Mouse (Mus musculus): ENCODE measurements around the gene Nav3. TPM values are rescaled to one million over a fixed set of nuclear protein-coding genes. Genes with fewer than 3 reads are reported as not detected.

The Nav3 gene
- polyA plus RNA-seq, 1 experiment from 2014 or later = 10.5 TPM

DNA sequence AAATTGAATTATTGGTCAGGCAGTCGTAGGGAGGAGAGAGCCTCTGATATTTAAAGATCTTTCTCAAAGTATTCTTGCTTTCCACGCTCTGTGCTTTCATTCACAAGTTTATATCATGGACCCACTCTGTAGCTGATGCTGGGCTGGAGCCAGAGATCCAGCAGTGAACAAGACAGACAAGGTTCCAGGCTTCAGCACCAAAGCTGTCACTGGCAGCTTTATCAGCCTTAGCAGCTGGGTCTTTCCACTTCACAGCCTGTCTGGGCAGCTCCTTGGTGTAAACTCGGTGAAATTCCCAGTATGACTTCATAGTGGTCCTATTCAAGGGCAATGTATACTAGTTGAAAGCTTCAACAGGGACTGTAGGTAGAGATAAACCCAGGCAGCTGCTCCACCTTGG lies 172.1 kb downstream of the Nav3 start:
- 83% methylated on average over 3 of the region's 3 CpGs for WGBS
- ATAC-seq (ENCODE audit: insufficient read depth, low FRiP score, low TSS enrichment) = no peak
- H3K9ac ChIP-seq (ENCODE audit: low read length) = no peak overlapping the region

DNA sequence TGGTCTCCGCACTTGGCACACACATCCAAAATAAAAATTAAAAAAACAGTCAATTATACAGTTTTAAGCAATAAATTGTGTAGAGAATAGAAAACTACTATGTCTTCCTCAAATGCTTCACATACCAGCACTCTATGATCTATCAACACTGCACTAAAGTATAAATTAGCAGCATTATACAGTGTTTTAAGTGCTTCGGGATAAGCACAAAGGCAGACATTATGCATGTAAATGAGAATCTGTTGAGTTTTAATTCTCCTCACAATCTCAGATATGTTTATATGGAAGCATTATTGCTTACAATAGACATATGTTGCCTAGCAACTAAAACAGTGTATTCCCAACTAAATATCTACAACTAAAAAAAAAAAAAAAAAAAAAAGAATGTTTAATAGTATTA lies 183.2 kb downstream of the Nav3 start:
- Histone ChIP-seq H3K36me3 (ENCODE audit: control insufficient read depth, insufficient read depth, low read length) (no peaks in the 10 kb centered on the region), H3K9ac (ENCODE audit: low read length) (no peak overlapping the region), H3K27me3 (ENCODE audit: control insufficient read depth, insufficient read depth, low read length) (no peaks in the 10 kb centered on the region), H3K4me3 (ENCODE audit: low read depth, low read length) (no peak overlapping the region), H3K4me1 (ENCODE audit: control insufficient read depth, insufficient read depth, low read length) (no peaks in the 10 kb centered on the region), H3K27ac (ENCODE audit: low read depth, low read length) (no peak overlapping the region), H3K9me3 (ENCODE audit: control insufficient read depth, low read length) (no peaks in the 10 kb centered on the region), H3K4me2 (ENCODE audit: low read depth) (no peak overlapping the region)
- DNase-seq (ENCODE audit: low spot score) (no peak), ATAC-seq (ENCODE audit: insufficient read depth, low FRiP score, low TSS enrichment) (no peak)
- 96% methylated on average over 2 of the region's 2 CpGs for WGBS

More for the DNA sequence above, 172.1 kb downstream of the Nav3 start:
- Histone ChIP-seq H3K27me3 (ENCODE audit: control insufficient read depth, insufficient read depth, low read length) (no peaks in the 10 kb centered on the region), H3K4me1 (ENCODE audit: control insufficient read depth, insufficient read depth, low read length) (no peaks in the 10 kb centered on the region), H3K4me2 (ENCODE audit: low read depth) (no peak overlapping the region), H3K27ac (ENCODE audit: low read depth, low read length) (no peak overlapping the region), H3K4me3 (ENCODE audit: low read depth, low read length) (no peak overlapping the region), H3K9me3 (ENCODE audit: control insufficient read depth, low read length) (no peaks in the 10 kb centered on the region), H3K36me3 (ENCODE audit: control insufficient read depth, insufficient read depth, low read length) (no peaks in the 10 kb centered on the region)
- DNase-seq (ENCODE audit: low spot score) = no peak

DNA sequence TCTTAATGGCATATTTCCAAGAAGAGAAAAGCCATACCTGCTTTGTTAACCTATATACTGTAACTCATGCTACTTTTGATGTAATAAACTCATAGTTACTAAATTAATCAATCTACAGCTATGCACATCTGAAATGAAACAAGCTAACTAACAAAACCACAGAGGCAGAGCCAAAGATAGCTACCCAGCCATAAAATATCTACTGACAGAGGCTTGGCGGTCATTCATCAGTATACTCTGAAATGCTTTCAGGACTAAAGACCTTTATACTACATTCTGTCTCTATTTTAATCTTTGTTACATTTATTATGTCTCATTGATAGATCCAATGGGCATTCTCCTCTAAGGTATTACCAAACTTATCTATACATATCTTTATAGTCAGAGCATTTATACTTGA lies 185.4 kb downstream of the Nav3 start:
- no peaks in the 10 kb centered on the region for H3K36me3 ChIP-seq (ENCODE audit: control insufficient read depth, insufficient read depth, low read length)
- no peaks in the 10 kb centered on the region for H3K27me3 ChIP-seq (ENCODE audit: control insufficient read depth, insufficient read depth, low read length)
- H3K9me3 ChIP-seq (ENCODE audit: control insufficient read depth, low read length) = no peaks in the 10 kb centered on the region
- no peaks in the 10 kb centered on the region for H3K4me1 ChIP-seq (ENCODE audit: control insufficient read depth, insufficient read depth, low read length)
- no peak overlapping the region for H3K4me3 ChIP-seq (ENCODE audit: low read depth, low read length)
- ATAC-seq (ENCODE audit: insufficient read depth, low FRiP score, low TSS enrichment) (no peak), DNase-seq (ENCODE audit: low spot score) (no peak)
- no peak overlapping the region for H3K4me2 ChIP-seq (ENCODE audit: low read depth)
- no peak overlapping the region for H3K9ac ChIP-seq (ENCODE audit: low read length)
- 88% methylated on average over 1 of the region's 1 CpGs for WGBS
- H3K27ac ChIP-seq (ENCODE audit: low read depth, low read length) = no peak overlapping the region

DNA sequence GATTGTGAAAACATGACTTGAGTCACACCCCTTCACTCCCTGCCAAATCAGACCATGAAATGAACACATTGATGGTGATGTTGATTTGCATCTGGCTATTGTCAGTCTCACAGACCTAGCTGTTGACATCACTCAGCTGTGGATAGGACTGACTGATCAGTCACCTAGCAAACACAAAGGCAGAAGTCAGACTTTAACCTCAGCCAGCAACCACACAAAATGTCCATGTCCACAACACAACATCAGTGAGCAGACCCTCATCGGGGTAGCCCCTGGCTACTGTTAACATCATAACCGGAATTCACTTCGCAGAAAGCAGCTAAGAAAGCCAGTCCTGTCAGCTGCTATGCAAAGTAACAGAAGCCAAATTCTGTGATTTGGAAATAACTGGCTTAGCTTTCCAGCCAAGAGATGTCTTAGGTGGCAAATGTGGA lies 213.9 kb downstream of the Nav3 start:
- no peak overlapping the region for H3K27ac ChIP-seq (ENCODE audit: low read depth, low read length)
- H3K4me1 ChIP-seq (ENCODE audit: control insufficient read depth, insufficient read depth, low read length) = no peaks in the 10 kb centered on the region
- H3K27me3 ChIP-seq (ENCODE audit: control insufficient read depth, insufficient read depth, low read length) = no peaks in the 10 kb centered on the region
- DNase-seq (ENCODE audit: low spot score) (peak; percentile 28), ATAC-seq (ENCODE audit: insufficient read depth, low FRiP score, low TSS enrichment) (peak; percentile 68)
- H3K9me3 ChIP-seq (ENCODE audit: control insufficient read depth, low read length) = no peaks in the 10 kb centered on the region
- 56% methylated on average over 3 of the region's 3 CpGs for WGBS
- H3K4me2 ChIP-seq (ENCODE audit: low read depth) = no peak overlapping the region
- no peaks in the 10 kb centered on the region for H3K36me3 ChIP-seq (ENCODE audit: control insufficient read depth, insufficient read depth, low read length)
- H3K9ac ChIP-seq (ENCODE audit: low read length) = no peak overlapping the region
- H3K4me3 ChIP-seq (ENCODE audit: low read depth, low read length) = no peak overlapping the region

DNA sequence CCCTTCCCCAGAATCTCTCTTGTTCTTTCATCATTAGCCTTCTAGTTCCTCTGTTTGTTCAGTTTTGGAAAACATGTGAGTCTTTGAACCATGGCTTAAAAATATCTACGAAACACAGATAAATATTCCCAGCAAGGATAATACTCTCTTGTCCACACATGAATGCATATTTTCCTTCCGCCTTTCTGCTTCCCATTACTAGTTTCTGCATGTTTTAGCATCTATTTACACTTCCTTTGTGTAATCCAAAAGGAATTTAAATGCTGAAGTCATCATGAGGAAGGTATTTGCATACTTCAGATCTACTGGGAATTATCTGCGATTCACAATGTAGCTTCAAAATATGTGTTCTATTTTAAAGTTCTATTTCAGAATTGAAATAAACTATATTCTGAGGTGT lies 215.3 kb downstream of the Nav3 start:
- no peak overlapping the region for H3K27ac ChIP-seq (ENCODE audit: low read depth, low read length)
- no peaks in the 10 kb centered on the region for H3K36me3 ChIP-seq (ENCODE audit: control insufficient read depth, insufficient read depth, low read length)
- H3K4me1 ChIP-seq (ENCODE audit: control insufficient read depth, insufficient read depth, low read length) = no peaks in the 10 kb centered on the region
- no peak for ATAC-seq (ENCODE audit: insufficient read depth, low FRiP score, low TSS enrichment)
- no peak overlapping the region for H3K4me3 ChIP-seq (ENCODE audit: low read depth, low read length)
- WGBS = 72% methylated on average over 3 of the region's 3 CpGs
- no peak for DNase-seq (ENCODE audit: low spot score)
- no peaks in the 10 kb centered on the region for H3K27me3 ChIP-seq (ENCODE audit: control insufficient read depth, insufficient read depth, low read length)
- H3K9ac ChIP-seq (ENCODE audit: low read length) = no peak overlapping the region
- no peaks in the 10 kb centered on the region for H3K9me3 ChIP-seq (ENCODE audit: control insufficient read depth, low read length)
- H3K4me2 ChIP-seq (ENCODE audit: low read depth) = no peak overlapping the region

DNA sequence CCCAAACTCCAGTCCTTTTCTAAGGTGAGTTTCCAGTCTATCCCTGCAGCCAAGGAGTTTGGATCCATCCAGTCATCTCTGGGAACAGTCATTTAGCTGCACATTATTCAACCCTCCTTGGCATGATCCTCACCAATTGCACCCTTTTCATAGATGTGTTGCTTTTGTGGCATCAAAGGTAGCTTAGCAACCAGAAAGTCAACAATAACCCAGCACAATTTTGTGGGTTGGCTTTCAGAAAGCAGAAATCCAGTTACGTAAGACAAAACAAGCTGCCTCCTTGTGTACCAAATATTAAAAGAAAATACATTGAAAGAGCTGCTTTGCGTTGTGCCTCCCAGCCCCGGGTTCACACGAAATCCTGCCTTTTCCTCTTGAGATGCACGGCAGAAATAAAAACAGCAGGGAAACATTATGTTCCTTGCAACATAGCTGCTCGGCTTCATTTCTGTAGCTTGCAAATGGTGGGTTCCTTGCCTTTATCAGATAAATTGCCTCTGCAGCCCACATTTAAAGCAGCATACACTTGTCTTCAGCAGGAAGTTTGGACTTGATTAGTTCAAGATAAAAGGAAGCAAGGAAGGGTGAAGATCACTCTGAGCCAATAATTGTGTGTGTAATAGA lies 222.6 kb downstream of the Nav3 start:
- WGBS = 81% methylated on average over 6 of the region's 6 CpGs

DNA sequence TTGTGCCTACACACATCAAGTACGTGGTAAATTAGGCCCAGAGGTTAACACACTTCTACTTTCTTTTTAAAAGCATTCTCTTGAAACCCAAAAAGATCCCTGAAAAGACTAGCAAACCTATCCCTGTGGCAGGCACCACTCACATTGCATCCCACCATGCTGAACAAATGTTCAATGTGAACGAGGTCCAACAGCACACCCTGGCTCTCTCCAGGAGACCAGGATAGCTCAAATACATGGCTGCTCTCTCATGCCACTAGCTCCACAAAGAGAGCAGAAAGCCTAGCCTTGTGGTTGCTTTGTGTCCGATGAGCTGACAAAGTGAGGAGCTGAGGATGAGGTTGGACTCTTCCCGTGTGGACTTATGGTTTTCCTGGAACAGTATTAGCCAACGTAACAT lies 249.6 kb downstream of the Nav3 start:
- DNase-seq (ENCODE audit: low spot score) (no peak), ATAC-seq (ENCODE audit: insufficient read depth, low FRiP score, low TSS enrichment) (no peak)
- Histone ChIP-seq H3K4me1 (ENCODE audit: control insufficient read depth, insufficient read depth, low read length) (no peaks in the 10 kb centered on the region), H3K36me3 (ENCODE audit: control insufficient read depth, insufficient read depth, low read length) (no peaks in the 10 kb centered on the region), H3K27me3 (ENCODE audit: control insufficient read depth, insufficient read depth, low read length) (no peaks in the 10 kb centered on the region), H3K4me2 (ENCODE audit: low read depth) (no peak overlapping the region), H3K27ac (ENCODE audit: low read depth, low read length) (no peak overlapping the region), H3K9me3 (ENCODE audit: control insufficient read depth, low read length) (no peaks in the 10 kb centered on the region), H3K9ac (ENCODE audit: low read length) (no peak overlapping the region), H3K4me3 (ENCODE audit: low read depth, low read length) (no peak overlapping the region)
- WGBS = 93% methylated on average over 5 of the region's 5 CpGs

More for the DNA sequence above, 222.6 kb downstream of the Nav3 start:
- Histone ChIP-seq H3K4me1 (ENCODE audit: control insufficient read depth, insufficient read depth, low read length) (no peaks in the 10 kb centered on the region), H3K9ac (ENCODE audit: low read length) (no peak overlapping the region), H3K4me2 (ENCODE audit: low read depth) (no peak overlapping the region), H3K9me3 (ENCODE audit: control insufficient read depth, low read length) (no peaks in the 10 kb centered on the region), H3K4me3 (ENCODE audit: low read depth, low read length) (no peak overlapping the region), H3K27me3 (ENCODE audit: control insufficient read depth, insufficient read depth, low read length) (no peaks in the 10 kb centered on the region), H3K27ac (ENCODE audit: low read depth, low read length) (no peak overlapping the region), H3K36me3 (ENCODE audit: control insufficient read depth, insufficient read depth, low read length) (no peaks in the 10 kb centered on the region)
- DNase-seq (ENCODE audit: low spot score) (no peak), ATAC-seq (ENCODE audit: insufficient read depth, low FRiP score, low TSS enrichment) (no peak)

DNA sequence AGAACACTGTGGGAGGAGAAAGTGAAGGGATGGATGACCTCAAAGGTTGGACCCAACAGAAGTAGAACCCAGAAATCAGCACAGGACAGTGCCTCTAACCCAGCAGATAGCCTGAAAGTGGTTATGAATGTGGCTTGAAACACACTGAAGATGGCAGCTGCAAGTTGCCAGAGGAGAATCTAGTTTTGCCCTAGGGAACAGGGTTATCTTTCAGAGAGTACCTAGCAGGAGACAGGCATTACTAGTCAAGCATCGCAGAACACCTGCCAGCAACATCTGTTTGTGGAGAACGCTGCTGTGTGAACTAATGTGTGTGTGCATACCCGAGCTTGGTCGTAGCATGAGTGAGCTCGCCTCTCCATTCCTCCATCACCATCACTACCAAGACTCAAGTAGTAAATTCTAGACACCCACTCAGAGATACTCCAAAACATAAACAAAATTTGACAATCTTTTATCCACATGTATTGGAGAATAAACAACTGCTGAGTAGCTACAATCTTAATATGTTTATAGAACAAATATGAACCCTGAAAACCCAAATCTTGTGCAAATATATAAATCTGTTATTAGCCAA lies 251.8 kb downstream of the Nav3 start:
- no peak overlapping the region for H3K4me2 ChIP-seq (ENCODE audit: low read depth)
- DNase-seq (ENCODE audit: low spot score) (no peak), ATAC-seq (ENCODE audit: insufficient read depth, low FRiP score, low TSS enrichment) (no peak)
- H3K9ac ChIP-seq (ENCODE audit: low read length) = no peak overlapping the region
- H3K4me3 ChIP-seq (ENCODE audit: low read depth, low read length) = no peak overlapping the region
- no peaks in the 10 kb centered on the region for H3K4me1 ChIP-seq (ENCODE audit: control insufficient read depth, insufficient read depth, low read length)
- H3K36me3 ChIP-seq (ENCODE audit: control insufficient read depth, insufficient read depth, low read length) = no peaks in the 10 kb centered on the region
- no peaks in the 10 kb centered on the region for H3K27me3 ChIP-seq (ENCODE audit: control insufficient read depth, insufficient read depth, low read length)
- H3K9me3 ChIP-seq (ENCODE audit: control insufficient read depth, low read length) = no peaks in the 10 kb centered on the region
- no peak overlapping the region for H3K27ac ChIP-seq (ENCODE audit: low read depth, low read length)
- WGBS = 87% methylated on average over 5 of the region's 5 CpGs

DNA sequence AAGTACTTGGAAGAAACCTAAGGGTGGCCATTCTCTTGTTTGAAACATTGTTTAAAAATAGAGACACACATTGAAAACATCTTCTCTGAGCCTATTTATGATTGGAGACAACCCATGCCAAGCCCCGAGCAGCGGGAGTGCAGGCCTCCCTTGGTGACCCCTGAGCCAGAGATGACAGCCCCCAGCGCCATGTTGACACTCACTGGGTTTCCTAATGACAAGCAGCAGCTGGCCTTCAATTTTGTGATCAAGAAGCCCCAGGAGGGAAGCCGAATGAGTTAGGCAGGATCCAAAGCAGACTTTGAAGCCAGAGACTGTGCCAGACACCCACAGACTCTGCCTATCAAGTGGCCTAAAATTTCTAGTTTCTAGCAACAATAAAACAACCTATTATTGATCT lies 263.1 kb downstream of the Nav3 start:
- Histone ChIP-seq H3K4me2 (ENCODE audit: low read depth) (no peak overlapping the region), H3K9me3 (ENCODE audit: control insufficient read depth, low read length) (no peaks in the 10 kb centered on the region), H3K4me3 (ENCODE audit: low read depth, low read length) (no peak overlapping the region), H3K27me3 (ENCODE audit: control insufficient read depth, insufficient read depth, low read length) (no peaks in the 10 kb centered on the region), H3K9ac (ENCODE audit: low read length) (no peak overlapping the region), H3K36me3 (ENCODE audit: control insufficient read depth, insufficient read depth, low read length) (no peaks in the 10 kb centered on the region), H3K4me1 (ENCODE audit: control insufficient read depth, insufficient read depth, low read length) (no peaks in the 10 kb centered on the region), H3K27ac (ENCODE audit: low read depth, low read length) (no peak overlapping the region)
- no peak for DNase-seq (ENCODE audit: low spot score)
- no peak for ATAC-seq (ENCODE audit: insufficient read depth, low FRiP score, low TSS enrichment)
- WGBS = 44% methylated on average over 4 of the region's 4 CpGs

Measured in neural tube, embryonic 11.5 days (tissue).